ENCODE assay signal across 8 mouse cellular contexts in the genomic region with DNA sequence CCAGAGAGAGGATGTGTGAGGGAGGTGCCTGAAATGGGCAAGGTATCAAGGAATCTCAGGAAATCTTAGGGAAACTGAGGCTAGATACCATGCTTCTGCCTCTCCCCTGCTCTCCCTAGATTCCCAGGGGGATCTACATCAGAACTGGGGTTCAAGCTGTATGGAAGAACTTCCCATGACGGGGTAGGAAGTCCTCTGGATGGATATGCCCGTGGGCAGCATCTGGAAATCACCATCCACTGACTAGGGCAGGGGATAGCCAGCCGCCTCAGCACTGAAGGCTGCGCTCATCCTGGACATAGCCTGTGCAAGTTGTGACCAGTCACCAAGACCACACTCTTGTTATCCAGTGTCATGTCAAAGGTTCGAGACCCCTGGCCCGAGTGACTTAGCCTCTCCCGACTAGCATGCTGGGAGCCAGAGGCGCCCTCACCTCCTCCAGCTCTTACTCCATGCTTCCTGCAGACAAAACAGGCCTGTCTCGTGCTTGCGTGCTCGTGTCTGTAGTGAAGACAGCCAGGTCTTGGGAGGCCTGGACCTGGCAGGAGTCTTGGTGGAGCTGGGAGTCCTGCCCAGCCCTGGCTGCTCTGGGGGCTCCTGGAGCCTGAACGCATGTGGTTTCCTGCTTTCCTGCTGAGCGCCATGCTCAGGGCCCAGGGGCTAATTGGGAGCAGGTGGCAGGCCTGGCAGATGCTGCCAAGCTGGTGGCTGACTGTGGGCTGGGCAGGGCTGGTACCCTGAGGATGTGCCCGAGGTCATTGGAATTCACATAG. TPM values are rescaled to one million over a fixed set of nuclear protein-coding genes. Genes with fewer than 3 reads are reported as not detected.
A peak's percentile ranks its signal among the peaks of the same experiment; 100 is the strongest.
DNase-seq lines count a peak whose midpoint lies in the region; ATAC-seq and TF ChIP-seq lines count a peak whose summit lies in the region.

No protein-coding gene starts in this region.

- 36% methylated on average over 14 of the region's 14 CpGs for WGBS in kidney, postnatal 0 days

- DNase-seq in Muller cell, postnatal 12 days (ENCODE audit: inconsistent ontology term), result peak; percentile 89
- peak; percentile 83 for DNase-seq in cerebellum, adult 9-10 months
- peak; percentile 62 for DNase-seq in gastrocnemius, postnatal 14 days
- no peak for DNase-seq in kidney, postnatal 0 days (ENCODE audit: low spot score)
- no peak for DNase-seq in T-cell, adult 2 months (ENCODE audit: low spot score)
- DNase-seq in thymus, postnatal 10 days (ENCODE audit: low spot score in 2 of 2), result no peak
- no peak for DNase-seq in urinary bladder, adult 18-20 months (ENCODE audit: low spot score in 2 of 2)

- TF ChIP-seq POLR2A in myocyte (IDR thresholded peaks at IDR 0.05; ENCODE audit: insufficient read length, low read depth), result no peak

- no peak for TF ChIP-seq CTCF in kidney, postnatal 0 days (IDR thresholded peaks at IDR 0.05; ENCODE audit: low read depth)

- H3K27ac ChIP-seq in kidney, postnatal 0 days, result 0 out of 2 replicates have a peak overlapping the region, but pooled peaks have one; percentile 81

- H3K4me3 ChIP-seq in kidney, postnatal 0 days (replicated peaks; ENCODE audit: low read depth, low read length), result peak overlapping the region; percentile 56
- H3K4me3 ChIP-seq in myocyte, result no peak overlapping the region

- no peak overlapping the region for H3ac ChIP-seq in myocyte (ENCODE audit: control insufficient read depth, insufficient read length)

- H3K36me3 ChIP-seq in kidney, postnatal 0 days (ENCODE audit: insufficient read depth, low read length), result peaks cover 11% of the 10 kb centered on the region; the same call in 1 of the 2 replicates
- H3K36me3 ChIP-seq in myocyte (ENCODE audit: control insufficient read depth, insufficient read depth), result no peaks in the 10 kb centered on the region

- no peaks in the 10 kb centered on the region for H3K27me3 ChIP-seq in kidney, postnatal 0 days (ENCODE audit: insufficient read depth, low read length)
- no peaks in the 10 kb centered on the region for H3K27me3 ChIP-seq in myocyte (ENCODE audit: control insufficient read depth, insufficient read depth, insufficient read length)

- no peaks in the 10 kb centered on the region for H3K79me2 ChIP-seq in myocyte (ENCODE audit: control insufficient read depth, insufficient read depth)

- H3K4me2 ChIP-seq in kidney, postnatal 0 days (ENCODE audit: low read length), result peak overlapping the region; percentile 61
- H3K4me2 ChIP-seq in myocyte (ENCODE audit: low read depth), result no peak overlapping the region

- H3K4me1 ChIP-seq in kidney, postnatal 0 days (replicated peaks; ENCODE audit: insufficient read depth, low read length), result peaks cover 10% of the 10 kb centered on the region; the same call in 1 of the 2 replicates

- intact Hi-C loops in gastrocnemius, postnatal 14 days (cut with DNase I; ENCODE audit: low total_unique reads), result no loop called here

- H3K9me3 ChIP-seq in kidney, postnatal 0 days (replicated peaks; ENCODE audit: low read length), result no peaks in the 10 kb centered on the region

- peak overlapping the region; percentile 67; the same call in 1 of the 2 replicates for H3K9ac ChIP-seq in kidney, postnatal 0 days (ENCODE audit: low read depth, low read length)

- ATAC-seq in kidney, postnatal 0 days (replicated peaks; ENCODE audit: low FRiP score, low read depth), result no peak

TF ChIP-seq in myocyte, 11 proteins besides CTCF, POLR2A, EP300 and RAD21:
- TF ChIP-seq E2F4 (IDR thresholded peaks at IDR 0.05; ENCODE audit: insufficient read depth) (no peak), MYOD1 (IDR thresholded peaks at IDR 0.05; ENCODE audit: control insufficient read depth in 1 of 3, insufficient read length in 2 of 3, low read depth in 2 of 3) (peak in 2 of 3 experiments; percentile 14 to 22), MYOG (IDR thresholded peaks at IDR 0.05; ENCODE audit: control insufficient read depth in 1 of 3, insufficient read depth in 1 of 3, insufficient read length in 2 of 3, low read depth in 2 of 3) (peak in 1 of 3 experiments; percentile 8)

RNA-seq across cellular contexts. Expression of a gene that starts 1.5 kb away (rescaled TPM):
- total RNA-seq in gastrocnemius, postnatal 14 days (2021), result 10 to 100 TPM; 33.9 to 47.3 TPM
- polyA plus RNA-seq in kidney, postnatal 0 days (2015; fragmentation: Nextera tagmentation; extraction: Ambion mirVana), result 330 and 339 TPM in 2 replicates
- 0.53 TPM for polyA plus RNA-seq in myocyte (2012; fragmentation: generic; extraction: Trizol)

RNA-seq across cellular contexts. Expression of a gene that starts 25.1 kb away (rescaled TPM):
- 10 to 100 TPM; 16.1 to 17.0 TPM for total RNA-seq in gastrocnemius, postnatal 14 days (2021)
- polyA plus RNA-seq in kidney, postnatal 0 days (2015; fragmentation: Nextera tagmentation; extraction: Ambion mirVana), result 30.6 and 31.9 TPM in 2 replicates
- 22.0 TPM for polyA plus RNA-seq in myocyte (2012; fragmentation: generic; extraction: Trizol)

RNA-seq across cellular contexts. Expression of a gene that starts 48.6 kb away (rescaled TPM):
- total RNA-seq in gastrocnemius, postnatal 14 days (2021), result 1 to 10 TPM; 2.6 to 4.0 TPM
- polyA plus RNA-seq in kidney, postnatal 0 days (2015; fragmentation: Nextera tagmentation; extraction: Ambion mirVana), result 5.9 and 7.8 TPM in 2 replicates
- 3.9 TPM for polyA plus RNA-seq in myocyte (2012; fragmentation: generic; extraction: Trizol)

RNA-seq across cellular contexts. Expression of a gene that starts 50.7 kb away (rescaled TPM):
- total RNA-seq in gastrocnemius, postnatal 14 days (2021), result 100 to 1,000 TPM; 480 to 609 TPM
- 660 and 674 TPM in 2 replicates for polyA plus RNA-seq in kidney, postnatal 0 days (2015; fragmentation: Nextera tagmentation; extraction: Ambion mirVana)
- polyA plus RNA-seq in myocyte (2012; fragmentation: generic; extraction: Trizol), result 421 TPM

Comparison
In these comparisons a context has a peak if more than half of its experiments do, and no peak if none do; other contexts are left out.
1. DNase-seq: peak in Muller cell, postnatal 12 days (single experiment), cerebellum, adult 9-10 months (single experiment) and gastrocnemius, postnatal 14 days (single experiment); none in kidney, postnatal 0 days (single experiment), T-cell, adult 2 months (single experiment), thymus, postnatal 10 days (0 of 2) and urinary bladder, adult 18-20 months (0 of 2).
2. RNA of a gene that starts 1.5 kb away (polyA plus RNA-seq): 330 to 339 TPM in kidney, postnatal 0 days; 0.53 TPM in myocyte (single experiment); every median in the first group is over 100 times any median in the second.